Mouse (Mus musculus) c-Kit-positive CD71-positive TER-119-positive erythroid progenitor cells, embryonic 14.5 days (primary cell): ENCODE measurements around the gene Acaca.
"Not testable (repeated sequence)": the region's sequence is repeated elsewhere in the genome, so short reads cannot be mapped to it uniquely, and the experiment has no call there.

Experiments
- DNase-seq: peaks from one replicate; pipeline ENCODE4 v3.0.0-alpha.2; 2013; ENCODE audit warnings: low spot score

Gene Acaca

DNA sequence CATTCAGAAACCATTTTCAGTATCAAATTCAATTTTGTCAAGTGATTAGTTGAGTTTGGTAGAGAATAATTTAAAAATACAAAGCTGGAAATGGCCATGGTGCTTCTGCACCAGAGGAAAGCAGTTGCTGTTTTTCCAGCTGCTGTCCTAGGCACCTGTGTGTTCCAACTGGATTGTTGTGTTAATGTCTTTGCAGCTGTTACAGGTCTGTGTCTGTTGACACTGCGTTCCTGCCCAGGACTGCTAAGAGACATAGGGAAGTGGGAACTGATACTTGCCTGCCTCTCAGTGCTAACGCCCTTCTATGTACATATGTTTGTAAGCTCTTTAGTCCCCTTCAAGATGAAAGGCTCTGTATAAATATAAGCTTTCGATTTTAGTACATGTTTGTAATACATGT is 203.4 kb downstream of the Acaca start:
- no peak for DNase-seq

DNA sequence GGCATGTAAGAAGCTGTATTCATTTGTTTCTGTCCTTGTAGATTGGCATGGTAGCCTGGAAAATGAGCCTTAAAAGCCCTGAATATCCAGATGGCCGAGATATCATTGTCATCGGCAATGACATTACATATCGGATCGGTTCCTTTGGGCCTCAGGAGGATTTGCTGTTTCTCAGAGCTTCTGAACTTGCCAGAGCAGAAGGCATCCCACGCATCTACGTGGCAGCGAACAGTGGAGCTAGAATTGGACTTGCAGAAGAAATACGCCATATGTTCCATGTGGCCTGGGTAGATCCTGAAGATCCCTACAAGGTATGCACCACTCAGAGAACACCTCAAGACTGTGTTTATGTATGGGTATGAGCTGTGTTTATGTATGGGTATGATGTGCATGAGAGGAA is 208.8 kb downstream of the Acaca start:
- DNase-seq: not testable (repeated sequence)

GRCm38 (mm10) chr11:84340630-84341029 is 211.2 kb downstream of the Acaca start:
- no peak for DNase-seq

GRCm38 (mm10) chr11:84344522-84345236 is 215.2 kb downstream of the Acaca start:
- no peak for DNase-seq

GRCm38 (mm10) chr11:84347766-84348165 is 218.3 kb downstream of the Acaca start:
- DNase-seq: no peak

DNA sequence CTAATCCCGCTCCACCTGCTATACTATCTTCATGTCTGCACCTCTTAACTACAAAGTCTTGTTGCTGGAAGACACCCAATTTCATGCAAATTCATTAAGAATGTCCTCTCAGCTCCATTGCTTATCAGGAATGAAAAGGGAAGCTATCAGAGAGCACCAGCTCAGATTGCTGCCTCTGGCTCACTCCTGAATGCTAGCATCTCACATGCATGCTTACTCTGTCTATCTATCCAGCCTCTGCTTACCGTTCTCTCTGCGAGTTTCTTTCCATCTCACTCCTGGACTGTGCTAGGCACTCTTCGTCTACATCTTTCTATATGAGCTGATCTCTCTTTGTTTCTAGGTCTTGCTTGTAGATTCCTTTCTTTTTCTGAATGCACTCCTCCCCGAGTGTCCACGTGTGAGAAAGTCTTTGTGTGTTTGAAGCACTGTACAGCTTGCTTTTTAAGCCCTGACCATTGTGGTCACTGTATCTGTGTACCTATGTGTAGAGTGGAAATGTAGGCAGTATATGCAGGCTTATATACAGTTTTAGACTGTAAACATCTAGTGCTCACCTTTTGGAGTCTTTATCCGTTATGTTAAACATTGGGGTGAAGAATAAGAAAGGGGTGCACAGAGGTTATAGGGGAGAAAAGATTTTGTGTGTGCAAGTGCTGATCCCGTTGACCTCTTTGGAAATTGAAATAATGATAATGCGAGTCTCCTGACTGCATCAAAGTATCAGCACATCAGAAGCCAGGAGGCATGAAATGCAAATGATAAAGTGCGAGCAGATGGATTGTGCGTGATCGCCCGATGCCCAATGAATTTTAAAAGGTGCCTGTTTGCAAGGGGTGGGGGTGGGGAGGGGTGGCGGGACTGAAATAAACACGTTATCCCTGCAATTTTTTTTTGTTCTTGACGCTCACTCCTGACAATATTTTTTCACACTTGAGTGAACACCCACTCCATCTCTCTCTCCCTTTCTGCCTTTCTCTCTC is 219.7 kb downstream of the Acaca start:
- no peak for DNase-seq

DNA sequence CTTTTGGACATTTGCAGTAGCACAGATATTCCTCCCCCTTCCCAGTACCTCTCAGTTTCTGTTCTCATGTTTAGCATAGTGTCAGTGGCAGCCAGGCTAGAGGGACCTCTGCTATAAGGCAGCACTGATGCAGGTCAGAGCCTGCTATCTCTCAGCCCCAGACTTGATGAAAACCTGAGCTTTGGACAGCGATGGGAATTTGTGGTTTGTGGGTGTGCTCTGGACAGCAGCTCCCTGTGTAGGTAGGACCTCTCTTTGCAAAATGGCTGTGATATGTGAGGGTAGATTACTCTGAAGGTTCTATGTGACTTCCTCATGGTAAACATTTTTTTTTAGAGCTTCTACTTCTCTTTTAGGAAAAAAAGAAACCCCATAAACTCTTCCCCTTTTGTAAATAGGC is 221.7 kb downstream of the Acaca start:
- DNase-seq: peak; percentile 25

- no peak for DNase-seq
These were observed 223.7 kb downstream of the Acaca start for GRCm38 (mm10) chr11:84353058-84353726.

- DNase-seq: no peak
These were observed 227.8 kb downstream of the Acaca start for GRCm38 (mm10) chr11:84357304-84357703.

DNA sequence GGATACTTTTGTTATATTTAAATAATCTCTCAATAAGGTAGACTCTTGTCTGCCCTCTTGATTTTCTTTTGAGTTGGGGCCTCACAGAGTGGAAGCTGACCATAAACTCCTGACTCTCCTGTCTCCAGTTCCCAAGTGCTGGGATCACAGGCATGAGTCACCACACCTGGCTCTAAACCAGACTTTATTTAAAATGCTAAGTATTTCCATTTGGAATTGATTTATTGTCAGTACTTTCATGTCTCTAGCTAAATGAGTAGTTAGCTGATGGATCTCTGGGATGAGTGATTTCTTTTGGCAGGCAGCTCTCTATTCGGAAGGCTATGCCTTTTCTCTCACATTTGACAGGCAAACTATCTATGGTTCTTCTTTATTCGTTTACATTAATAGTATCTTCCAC is 228.3 kb downstream of the Acaca start:
- DNase-seq: no peak

- DNase-seq: no peak
These were observed 232.1 kb downstream of the Acaca start for GRCm38 (mm10) chr11:84361551-84361950.

GRCm38 (mm10) chr11:84362633-84363243 is 233.3 kb downstream of the Acaca start:
- no peak for DNase-seq

DNA sequence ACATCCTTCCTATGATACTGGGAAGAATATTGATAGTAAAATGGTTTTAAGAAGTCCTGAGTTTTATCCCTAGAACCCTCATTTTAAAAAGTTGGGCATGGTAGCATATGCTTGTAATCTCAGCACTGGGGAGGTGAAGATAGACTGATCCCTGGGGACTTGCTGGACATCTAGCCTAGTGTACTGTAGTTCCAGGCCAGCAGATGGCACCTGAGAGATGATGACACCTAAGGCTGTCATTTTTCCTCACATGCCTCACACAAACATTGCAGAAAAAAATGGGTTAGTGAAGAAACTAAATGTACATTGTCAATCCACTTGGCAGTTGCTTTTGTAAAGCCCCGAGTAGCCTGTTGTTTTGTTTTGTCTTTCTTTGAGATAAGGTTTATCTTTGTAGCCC is 235.8 kb downstream of the Acaca start:
- no peak for DNase-seq

DNA sequence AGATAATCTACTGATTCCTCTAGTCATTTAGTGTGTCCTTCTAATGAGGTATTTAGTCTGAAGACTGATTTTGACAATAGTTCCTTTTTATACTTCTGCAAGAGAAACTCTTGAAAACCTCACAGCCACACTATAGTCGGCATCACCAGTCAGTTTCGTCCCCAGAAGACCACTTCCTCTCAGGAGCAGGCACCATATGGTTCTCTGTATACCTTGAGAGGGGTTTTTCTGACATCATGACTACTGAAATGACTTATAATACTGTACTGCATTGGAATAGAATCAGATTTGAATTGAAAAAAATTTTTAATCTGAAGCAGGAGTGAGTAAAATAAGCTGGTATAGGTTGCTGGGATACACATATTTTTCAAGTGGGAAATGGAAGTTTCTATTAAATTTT is 239.4 kb downstream of the Acaca start:
- DNase-seq: no peak

DNA sequence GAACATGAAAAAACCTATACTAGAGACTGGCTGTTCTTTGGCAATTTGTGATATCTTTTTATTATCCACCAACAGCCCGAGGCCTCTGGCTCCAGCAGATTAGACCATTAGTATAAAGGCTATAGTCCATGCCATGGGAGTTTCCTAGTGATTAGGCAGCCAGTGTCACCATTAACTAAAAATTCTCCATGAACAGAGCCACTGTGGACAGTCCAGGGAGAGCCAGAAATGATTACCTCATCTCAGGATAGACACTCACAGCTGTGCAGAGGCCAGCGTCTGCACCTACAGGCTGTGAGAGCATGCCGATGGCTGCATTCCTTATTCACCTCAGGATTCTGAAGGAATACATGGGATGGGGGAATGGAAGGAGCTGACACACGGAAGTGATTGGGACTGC is 243.7 kb downstream of the Acaca start:
- DNase-seq: no peak

DNA sequence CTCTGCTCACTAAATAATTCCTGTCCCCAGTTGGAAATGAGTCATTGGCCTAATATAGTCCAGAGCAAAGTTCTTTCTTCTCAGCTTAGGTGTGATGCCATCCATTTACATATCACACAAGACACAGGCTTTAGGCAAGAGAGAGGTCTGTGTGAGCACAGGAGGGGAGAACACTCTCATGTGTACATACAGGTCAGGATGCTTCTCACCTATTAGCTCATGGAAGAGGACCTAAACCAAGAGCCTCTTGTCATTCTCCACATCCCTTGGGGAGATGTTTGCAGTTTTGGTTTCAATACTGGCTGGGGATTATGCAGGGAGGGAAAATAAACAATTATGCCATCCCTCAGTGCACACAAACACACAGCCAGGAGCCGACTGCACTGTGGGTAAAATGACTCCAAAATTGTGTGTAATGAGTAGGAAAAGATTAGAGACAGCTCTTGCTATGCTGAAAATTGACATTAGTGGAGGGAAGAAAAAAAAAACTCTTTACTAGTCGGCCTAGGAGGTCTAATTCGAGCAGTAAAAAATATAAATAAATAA is 246.6 kb downstream of the Acaca start:
- DNase-seq: no peak

- DNase-seq: no peak
These were observed 247.3 kb downstream of the Acaca start for GRCm38 (mm10) chr11:84376510-84377365.

- no peak for DNase-seq
These were observed 253.0 kb downstream of the Acaca start for GRCm38 (mm10) chr11:84382450-84382849.

- no peak for DNase-seq
These were observed 254.4 kb downstream of the Acaca start for GRCm38 (mm10) chr11:84383891-84384290.

GRCm38 (mm10) chr11:84389332-84389731 is 259.9 kb downstream of the Acaca start:
- DNase-seq: no peak

- DNase-seq: no peak
These were observed 261.7 kb downstream of the Acaca start for GRCm38 (mm10) chr11:84391126-84391525.
